Mouse (Mus musculus) adrenal gland, postnatal 10 days (tissue): Measurements from ENCODE around the gene Zc3h12c. TPM values are rescaled to one million over a fixed set of nuclear protein-coding genes. Genes with fewer than 3 reads are reported as not detected.

ENCODE experiments used
- DNase-seq: peaks from one replicate; pipeline ENCODE4 v3.0.0; 2021; ENCODE audit warnings: mixed read lengths
- total RNA-seq, 2 experiments: library from RNA; stranded (reverse); gene quantifications; 2 replicates each; pipeline ENCODE4 v1.2.3; 2021

The Zc3h12c gene
- total RNA-seq, 2 experiments from 2014 or later: 13.9 to 18.4 TPM

DNA sequence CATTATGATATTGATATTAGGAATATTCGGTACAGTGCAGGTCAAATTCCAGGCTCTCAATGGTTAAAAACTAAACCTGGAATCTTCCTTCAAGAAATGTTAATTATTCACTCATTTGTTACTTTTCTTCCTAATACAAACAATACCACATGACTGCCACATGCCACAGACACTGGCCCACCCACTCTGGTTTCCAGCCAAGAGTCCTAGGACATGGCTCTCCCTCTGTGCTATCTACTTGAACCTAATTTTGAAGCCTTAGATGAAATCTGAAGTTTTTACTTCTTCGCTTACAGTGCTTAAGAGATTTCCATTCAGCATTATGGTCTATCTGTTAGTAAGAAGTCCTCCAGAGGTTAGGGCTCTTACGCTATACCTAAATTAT, 2.7 kb downstream of the Zc3h12c start:
- no peak for DNase-seq

DNA sequence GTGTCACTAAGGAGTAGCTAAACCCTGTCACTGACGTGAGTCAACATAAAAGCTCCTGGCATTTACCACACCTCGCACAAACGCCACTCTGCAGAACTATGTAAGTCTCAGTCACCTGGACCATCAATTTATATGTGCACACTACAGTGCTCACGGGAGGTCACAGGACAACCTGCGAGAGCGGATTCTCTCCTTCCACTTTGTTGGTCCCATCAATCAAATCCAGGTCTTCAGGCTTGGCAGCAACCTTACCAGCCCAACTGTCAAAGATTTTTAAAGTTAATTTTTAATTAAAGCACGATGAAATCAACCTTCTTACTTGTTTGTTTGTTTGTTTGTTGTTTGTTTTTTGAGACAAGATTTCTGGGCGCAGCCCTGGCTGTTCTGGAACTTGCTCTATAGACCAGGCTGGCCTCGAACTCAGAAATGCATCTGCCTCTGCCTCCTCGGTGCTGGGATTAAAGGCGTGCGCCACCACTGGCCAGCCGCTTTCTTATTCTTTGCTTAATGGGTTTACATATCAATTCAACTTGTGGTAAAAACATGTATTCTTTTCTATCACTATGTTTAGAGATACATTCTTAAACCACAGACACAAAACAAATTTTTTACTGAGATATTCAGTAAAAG, 3.2 kb downstream of the Zc3h12c start:
- no peak for DNase-seq

GRCm38 (mm10) chr9:52160512-52160911, 7.9 kb downstream of the Zc3h12c start:
- DNase-seq: no peak

- DNase-seq: no peak
Observed at GRCm38 (mm10) chr9:52158561-52158960, 9.8 kb downstream of the Zc3h12c start.

GRCm38 (mm10) chr9:52155417-52155816, 13.0 kb downstream of the Zc3h12c start:
- no peak for DNase-seq

GRCm38 (mm10) chr9:52154253-52154652, 14.1 kb downstream of the Zc3h12c start:
- DNase-seq: no peak

GRCm38 (mm10) chr9:52152076-52152826, 16.1 kb downstream of the Zc3h12c start:
- no peak for DNase-seq

DNA sequence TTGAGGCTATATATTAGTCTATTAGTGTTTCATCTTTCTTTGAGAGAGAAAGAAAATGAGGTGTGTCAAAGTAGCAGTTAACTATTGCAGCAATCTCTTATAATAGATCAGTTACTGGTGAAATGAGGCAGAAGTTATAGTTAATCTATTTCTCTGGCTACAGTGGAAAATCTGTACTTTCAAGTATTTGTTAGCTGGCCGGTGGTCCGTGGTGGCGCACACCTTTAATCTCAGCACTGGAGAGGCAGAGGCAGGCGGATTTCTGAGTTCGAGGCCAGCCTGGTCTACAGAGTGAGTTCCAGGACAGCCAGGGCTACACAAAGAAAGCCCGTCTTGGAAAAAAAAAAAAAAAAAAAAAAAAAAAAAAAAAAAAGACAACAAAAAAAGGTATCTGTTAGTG, 18.6 kb downstream of the Zc3h12c start:
- DNase-seq: no peak

DNA sequence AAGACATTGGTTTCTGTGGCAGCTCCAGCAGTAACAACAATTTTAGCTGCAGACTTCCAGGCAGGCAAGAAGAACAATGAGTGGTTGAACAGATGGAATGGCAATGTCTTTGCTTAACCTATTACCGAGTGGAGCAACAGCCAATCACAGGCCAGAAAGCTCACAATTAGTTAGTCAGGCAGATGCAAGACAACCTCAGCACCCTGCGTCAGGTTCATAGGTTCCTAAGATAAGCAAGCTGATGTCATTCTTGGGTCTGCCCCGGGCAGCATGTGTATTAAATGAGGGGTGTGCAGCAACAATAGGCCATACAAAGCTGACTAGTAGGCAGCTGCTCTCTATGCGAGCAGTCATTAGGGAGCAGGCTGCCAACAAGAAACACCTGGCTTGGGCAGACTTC, 19.1 kb downstream of the Zc3h12c start:
- no peak for DNase-seq

GRCm38 (mm10) chr9:52148831-52149230, 19.5 kb downstream of the Zc3h12c start:
- DNase-seq: no peak

DNA sequence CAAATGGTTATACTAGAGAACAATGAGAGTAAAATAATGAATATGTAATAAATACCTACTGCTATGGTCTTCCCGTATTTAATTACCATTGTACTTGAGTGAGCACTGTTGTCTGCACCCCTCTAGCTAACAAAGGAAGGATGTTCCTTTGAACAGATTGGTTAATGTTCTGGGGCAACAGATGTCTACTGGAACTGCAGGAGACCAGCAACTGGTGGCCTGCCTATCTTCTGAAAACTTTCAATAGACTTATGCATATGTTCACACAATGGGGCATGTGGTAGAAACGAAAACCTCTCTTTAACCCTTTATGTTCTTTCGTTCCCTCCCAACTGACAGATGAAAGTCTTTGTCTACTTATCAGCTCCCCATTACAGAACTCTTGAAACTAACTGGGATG, 20.1 kb downstream of the Zc3h12c start:
- no peak for DNase-seq

- DNase-seq: no peak
Observed at GRCm38 (mm10) chr9:52146241-52146640, 22.1 kb downstream of the Zc3h12c start.

GRCm38 (mm10) chr9:52132771-52133170, 35.6 kb downstream of the Zc3h12c start:
- no peak for DNase-seq

GRCm38 (mm10) chr9:52130348-52130747, 38.0 kb downstream of the Zc3h12c start:
- peak; percentile 36 for DNase-seq

DNA sequence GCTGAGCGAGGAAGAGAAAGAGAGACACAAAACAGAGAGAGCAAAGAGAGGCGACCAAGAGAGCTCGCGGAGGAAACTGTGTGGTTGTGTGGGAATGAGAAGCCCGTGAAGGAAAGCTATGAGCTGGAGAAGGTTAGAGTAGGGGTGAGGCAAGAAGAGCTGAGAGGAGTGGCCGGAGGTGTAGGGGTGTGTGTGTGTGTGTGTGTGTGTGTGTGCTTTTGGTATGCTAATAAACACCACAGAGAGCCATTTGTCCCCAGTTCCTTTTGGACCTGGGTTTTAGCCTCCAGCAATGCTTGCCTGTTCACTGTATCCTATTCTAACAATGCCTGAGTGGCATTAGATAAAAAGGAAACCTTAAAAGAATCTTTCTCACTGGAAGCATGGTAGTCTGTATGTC, 43.1 kb downstream of the Zc3h12c start:
- DNase-seq: no peak

DNA sequence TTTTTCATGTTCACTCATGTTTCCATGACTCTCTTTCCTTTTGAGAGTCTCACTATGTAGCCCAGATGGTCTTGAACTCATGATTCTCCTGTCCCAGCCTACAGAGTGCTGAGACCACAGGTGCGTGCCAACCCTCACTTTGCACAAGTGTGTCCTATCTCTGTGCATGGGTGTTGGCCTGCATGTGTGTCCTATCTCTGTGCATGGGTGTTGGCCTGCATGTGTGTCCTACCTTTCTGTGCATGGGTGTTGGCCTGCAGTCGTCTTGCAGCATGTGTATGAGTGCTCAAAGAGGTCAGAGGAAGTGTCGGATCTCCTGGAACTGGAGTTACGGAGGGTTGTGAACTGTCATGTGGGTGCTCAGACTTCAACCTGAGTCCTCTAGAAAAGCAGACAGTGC, 49.2 kb downstream of the Zc3h12c start:
- no peak for DNase-seq

GRCm38 (mm10) chr9:52113091-52113490, 55.3 kb downstream of the Zc3h12c start:
- DNase-seq: no peak

DNA sequence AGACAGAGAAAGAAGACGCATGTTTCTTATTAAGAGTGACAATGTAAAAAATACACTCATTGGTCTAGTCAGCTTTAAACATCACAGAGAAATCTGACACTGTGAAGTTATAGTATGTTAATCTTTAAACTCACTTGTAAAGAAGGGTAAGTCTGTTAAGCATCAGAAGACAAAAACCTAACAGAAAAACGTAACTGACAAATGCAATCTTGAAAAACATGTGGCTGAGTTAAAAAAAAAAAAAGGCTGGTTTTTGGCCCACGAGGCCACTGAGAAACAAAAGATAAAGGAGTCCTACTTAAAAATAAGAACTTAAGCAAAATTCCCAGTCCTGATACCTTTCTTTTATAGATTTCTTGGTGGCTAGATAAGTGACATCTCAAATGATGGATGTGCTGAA, 57.6 kb downstream of the Zc3h12c start:
- DNase-seq: no peak

GRCm38 (mm10) chr9:52107161-52107560, 61.2 kb downstream of the Zc3h12c start:
- no peak for DNase-seq

DNA sequence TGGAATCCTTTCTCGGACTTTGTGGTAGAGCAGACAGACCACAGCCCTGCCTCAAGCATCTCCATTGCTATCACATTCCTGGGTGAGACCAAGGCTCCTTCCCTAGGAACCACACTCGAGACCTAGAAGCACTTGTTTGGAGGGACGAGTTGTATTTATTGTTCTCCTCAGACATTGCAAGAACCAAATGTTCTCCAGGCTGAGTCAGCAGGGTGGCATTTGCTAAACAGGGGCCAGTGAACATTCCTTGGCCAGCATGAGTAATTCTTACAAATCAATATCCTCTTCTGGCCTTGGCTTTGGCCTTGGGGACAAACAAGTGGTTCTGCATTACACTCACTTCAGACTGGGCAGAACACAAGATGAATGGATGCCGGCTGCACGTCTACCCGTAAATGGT, 62.9 kb downstream of the Zc3h12c start:
- peak; percentile 63 for DNase-seq

- DNase-seq: no peak
Observed at GRCm38 (mm10) chr9:52104225-52104615, 64.2 kb downstream of the Zc3h12c start.

DNA sequence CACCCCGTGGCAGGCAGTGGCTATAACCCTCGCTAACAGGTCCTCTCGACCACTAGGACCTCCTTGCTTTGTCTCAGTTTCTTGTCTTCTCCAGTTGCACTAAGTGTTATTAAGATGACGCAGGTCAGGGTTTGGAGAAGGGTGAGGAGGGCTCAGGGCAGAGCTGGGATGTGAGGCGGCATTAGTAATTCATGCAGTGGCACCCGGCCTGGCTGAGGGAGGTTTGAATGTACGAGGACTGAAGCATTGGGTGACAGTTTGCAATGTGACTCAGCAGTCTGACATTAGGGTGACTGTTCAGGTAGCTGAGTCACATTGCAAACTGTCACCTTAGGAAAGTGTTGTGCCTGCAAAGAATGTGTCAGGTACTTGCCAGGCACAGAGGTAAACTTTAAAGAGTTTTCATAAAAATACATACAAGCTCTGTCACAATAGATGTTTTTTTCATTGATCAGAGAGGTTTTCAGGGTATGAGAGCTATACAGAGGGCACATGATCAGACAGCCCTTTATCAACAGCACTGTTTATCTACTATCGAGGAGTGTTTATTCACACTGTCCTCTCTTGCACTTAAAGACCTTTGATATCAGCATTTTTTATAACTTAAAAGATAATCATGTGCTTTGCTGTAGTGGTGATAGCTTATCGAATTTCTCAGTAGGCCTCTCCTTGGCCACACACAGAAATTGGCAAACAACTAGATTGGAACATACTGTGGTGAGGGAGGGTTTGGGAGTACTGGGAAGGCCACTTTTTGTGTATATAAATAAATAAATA, 64.7 kb downstream of the Zc3h12c start:
- no peak for DNase-seq
